Mouse (Mus musculus) Patski (cell line): ENCODE measurements at regions not wholly inside any gene's neighbourhood (a gene's known extent, or its start where the extent isn't known, plus 50 kb on each side); places are given as distances from the start of the nearest gene placed in this dataset.

Experiments used
- ATAC-seq: fragments of 100-300 bp; one replicate; pipeline ENCODE4 v1.8.0; 2021
- CTCF ChIA-PET: fragments of 350-600 bp; sonication (Branson Sonifier 250); formaldehyde crosslinking; loops from one replicate; lab custom pipeline; 2022; ENCODE audit warnings: inconsistent platforms; lab: Charles Lee
- POLR2A ChIA-PET: fragments of 350-600 bp; sonication (Branson Sonifier 250); formaldehyde crosslinking; loops from one replicate; lab custom pipeline; 2022; ENCODE audit warnings: antibody characterized with exemption, inconsistent platforms; lab: Charles Lee
- DNase-seq: peaks from one replicate; pipeline ENCODE4 v3.0.0-alpha.2; 2011; ENCODE audit warnings: low read depth, low spot score
- H3K27me3 ChIP-seq: fragments of 371-371 bp; one replicate; pipeline ENCODE4 v1.5.1; 2021
- CTCF ChIP-seq: fragments of 100-300 bp; IDR thresholded peaks from one replicate; pipeline ENCODE4 v1.5.1; 2021
- in situ Hi-C: fragments of 300-500 bp; cut with MboI; formaldehyde crosslinking; loops from 3 replicates; pipeline ENCODE4 v1.11.1; 2018; ENCODE audit warnings: low pct_unique_long_range_greater_than_20kb, mixed read lengths

DNA sequence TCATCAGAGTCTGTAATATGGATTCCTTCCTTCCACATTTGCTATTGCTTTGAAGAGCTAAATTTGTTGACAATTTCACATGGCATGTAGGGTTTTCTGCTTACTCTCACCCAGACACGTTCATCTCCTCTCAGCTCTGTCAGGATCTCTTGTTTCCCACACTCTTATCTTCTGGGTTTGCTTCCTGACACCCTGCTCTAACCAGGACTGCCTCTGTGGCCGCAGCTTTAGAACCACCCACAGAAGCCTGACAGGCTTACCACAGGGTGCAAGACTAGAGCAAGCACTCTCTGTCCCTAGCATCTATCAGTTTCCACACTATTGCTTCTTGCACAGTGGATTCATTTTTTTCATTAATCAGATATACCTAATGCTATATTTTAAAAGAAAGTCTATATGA, 408.5 kb upstream of the Btbd3 start:
- H3K27me3 ChIP-seq, result peaks cover 34% of the 10 kb centered on the region
- TF ChIP-seq CTCF, result no peak
- in situ Hi-C loops, result no loop called here
- ChIA-PET CTCF (interaction anchor here (1.7 kb wide), 1 partner anchor 17 kb away, joined by 4 read pairs; no protein-coding TSS in a partner anchor), POLR2A (no interaction called here)
- DNase-seq, result no peak
- no peak for ATAC-seq

GRCm38 (mm10) chr2:137827814-137828374, 428.5 kb upstream of the Btbd3 start:
- in situ Hi-C loops, result no loop called here
- H3K27me3 ChIP-seq, result peaks cover 5% of the 10 kb centered on the region
- POLR2A ChIA-PET, result no interaction called here
- no peak for TF ChIP-seq CTCF
- ATAC-seq, result no peak
- DNase-seq, result no peak
- CTCF ChIA-PET, result no interaction called here

- TF ChIP-seq CTCF, result no peak
- H3K27me3 ChIP-seq, result no peaks in the 10 kb centered on the region
- ChIA-PET CTCF (no interaction called here), POLR2A (interaction anchor here (0.5 kb wide), 1 partner anchor 26 kb away, joined by 3 read pairs; no protein-coding TSS in a partner anchor)
- in situ Hi-C loops, result no loop called here
- DNase-seq (no peak), ATAC-seq (no peak)
Observed at GRCm38 (mm10) chr2:137821344-137821916, 434.9 kb upstream of the Btbd3 start.

DNA sequence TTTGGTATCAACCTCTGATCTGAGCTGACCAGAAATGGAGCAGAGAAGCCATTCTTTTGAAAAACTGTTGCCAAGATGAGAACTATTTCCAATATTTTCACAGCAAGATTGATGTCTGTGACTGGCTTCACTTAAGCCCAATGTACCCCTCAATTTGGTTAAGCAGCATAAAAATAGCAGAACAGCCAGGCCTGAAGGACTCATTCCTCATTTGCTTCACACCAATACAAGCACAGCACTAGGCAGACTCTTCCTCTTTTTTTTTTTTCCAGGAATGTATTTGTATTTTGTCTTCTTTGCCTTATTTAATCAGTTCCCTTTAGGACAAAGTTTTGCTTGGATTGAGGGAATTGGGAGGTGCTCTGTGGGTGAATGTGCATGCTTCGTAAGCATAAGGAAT, 441.4 kb upstream of the Btbd3 start:
- no peak for DNase-seq
- CTCF ChIA-PET, result no interaction called here
- TF ChIP-seq CTCF, result no peak
- POLR2A ChIA-PET, result no interaction called here
- H3K27me3 ChIP-seq, result no peaks in the 10 kb centered on the region
- in situ Hi-C loops, result no loop called here
- no peak for ATAC-seq

DNA sequence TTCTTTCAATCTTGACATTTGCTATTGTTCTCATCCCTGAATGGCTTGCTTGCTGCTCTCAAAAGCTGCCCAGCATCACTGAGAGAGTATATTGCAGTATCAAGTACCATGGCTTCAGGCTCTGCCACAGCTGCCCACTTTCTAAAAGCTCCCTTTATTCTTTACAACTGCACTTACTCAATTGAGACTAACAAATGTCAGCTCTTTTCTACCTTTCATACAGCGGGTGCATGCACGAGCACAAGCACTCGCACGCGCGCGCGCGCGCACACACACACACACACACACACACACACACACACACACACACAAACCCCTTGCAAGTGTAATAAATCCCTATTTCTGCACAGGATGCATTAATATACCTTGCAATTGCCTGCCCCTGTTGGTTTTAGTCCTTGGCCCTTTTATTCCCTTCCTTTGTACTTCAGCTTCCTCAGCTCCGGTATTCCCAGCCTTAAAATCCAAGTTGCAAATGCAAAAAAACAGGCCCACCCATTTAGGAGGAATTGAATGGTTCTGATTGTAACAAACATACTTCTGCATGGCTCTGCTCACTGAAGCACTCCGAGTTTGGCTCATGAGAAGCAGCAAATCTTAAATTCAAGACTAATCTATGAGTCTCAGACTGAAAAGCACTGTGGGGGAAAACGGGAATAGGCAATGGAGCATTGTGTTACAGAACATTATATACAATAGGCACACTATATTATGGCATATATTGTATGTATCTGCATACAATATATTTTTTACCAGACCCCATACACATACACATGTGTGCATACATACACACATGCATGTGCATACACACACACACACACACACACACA, 447.7 kb upstream of the Btbd3 start:
- in situ Hi-C loops, result no loop called here
- no peak for TF ChIP-seq CTCF
- DNase-seq, result no peak

GRCm38 (mm10) chr2:137807594-137808295, 448.6 kb upstream of the Btbd3 start:
- CTCF ChIA-PET, result interaction anchor here (0.8 kb wide), 1 partner anchor 37 kb away, joined by 3 read pairs; no protein-coding TSS in a partner anchor
- in situ Hi-C loops, result no loop called here

More for the DNA sequence above, 447.7 kb upstream of the Btbd3 start:
- peaks cover 3% of the 10 kb centered on the region for H3K27me3 ChIP-seq
- ATAC-seq, result no peak
- CTCF ChIA-PET, result interaction anchor here (1.4 kb wide), 1 partner anchor 18 kb away, joined by 3 read pairs; no protein-coding TSS in a partner anchor
- POLR2A ChIA-PET, result no interaction called here

GRCm38 (mm10) chr2:137794841-137795240, 461.5 kb upstream of the Btbd3 start:
- CTCF ChIA-PET, result no interaction called here
- no peak for ATAC-seq
- no peak for TF ChIP-seq CTCF
- POLR2A ChIA-PET, result no interaction called here
- no peaks in the 10 kb centered on the region for H3K27me3 ChIP-seq
- in situ Hi-C loops, result no loop called here
- no peak for DNase-seq

More at GRCm38 (mm10) chr2:137807594-137808295, 448.6 kb upstream of the Btbd3 start:
- DNase-seq (no peak), ATAC-seq (no peak)
- TF ChIP-seq CTCF, result no peak
- POLR2A ChIA-PET, result no interaction called here
- peaks cover 3% of the 10 kb centered on the region for H3K27me3 ChIP-seq

- ChIA-PET POLR2A (no interaction called here), CTCF (interaction anchor here (0.6 kb wide), 1 partner anchor 17 kb away, joined by 3 read pairs; no protein-coding TSS in a partner anchor)
- no peak for TF ChIP-seq CTCF
- in situ Hi-C loops, result no loop called here
- ATAC-seq (no peak), DNase-seq (no peak)
- peaks cover 11% of the 10 kb centered on the region for H3K27me3 ChIP-seq
Observed at GRCm38 (mm10) chr2:137784091-137784490, 472.3 kb upstream of the Btbd3 start.

- POLR2A ChIA-PET, result interaction anchor here (0.6 kb wide), 1 partner anchor 1189 kb away, joined by 3 read pairs; no protein-coding TSS in a partner anchor
- no peak for TF ChIP-seq CTCF
- ATAC-seq, result no peak
- in situ Hi-C loops, result no loop called here
- CTCF ChIA-PET, result no interaction called here
- DNase-seq, result no peak
- peaks cover 11% of the 10 kb centered on the region for H3K27me3 ChIP-seq
Observed at GRCm38 (mm10) chr2:137777430-137777829, 478.9 kb upstream of the Btbd3 start.

DNA sequence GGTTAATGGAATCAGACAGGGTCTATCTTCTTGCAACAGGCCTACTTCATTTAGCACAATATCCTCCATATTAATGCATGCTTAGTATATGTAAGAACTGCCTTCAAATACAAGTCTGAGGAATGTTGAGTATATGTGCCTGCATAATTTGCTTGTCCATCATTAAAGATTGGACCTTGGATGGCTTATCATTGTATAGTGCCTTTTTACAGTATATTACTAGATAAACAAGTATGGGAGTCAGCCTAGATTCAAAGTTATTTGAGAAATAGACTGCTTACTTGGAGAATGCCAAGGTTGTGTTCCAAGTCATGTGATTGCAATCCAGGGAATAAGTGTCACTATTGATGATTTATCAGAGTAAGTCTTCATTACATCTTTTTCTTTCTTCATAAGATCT, 491.6 kb upstream of the Btbd3 start:
- ATAC-seq, result no peak
- ChIA-PET CTCF (no interaction called here), POLR2A (no interaction called here)
- TF ChIP-seq CTCF, result no peak
- no peak for DNase-seq
- H3K27me3 ChIP-seq, result no peaks in the 10 kb centered on the region
- in situ Hi-C loops, result loop anchor here (25.0 kb wide), 1 partner anchor 1277 kb away; no protein-coding TSS in a partner anchor
